ENCODE assay signal across 17 mouse cellular contexts in the genomic region with DNA sequence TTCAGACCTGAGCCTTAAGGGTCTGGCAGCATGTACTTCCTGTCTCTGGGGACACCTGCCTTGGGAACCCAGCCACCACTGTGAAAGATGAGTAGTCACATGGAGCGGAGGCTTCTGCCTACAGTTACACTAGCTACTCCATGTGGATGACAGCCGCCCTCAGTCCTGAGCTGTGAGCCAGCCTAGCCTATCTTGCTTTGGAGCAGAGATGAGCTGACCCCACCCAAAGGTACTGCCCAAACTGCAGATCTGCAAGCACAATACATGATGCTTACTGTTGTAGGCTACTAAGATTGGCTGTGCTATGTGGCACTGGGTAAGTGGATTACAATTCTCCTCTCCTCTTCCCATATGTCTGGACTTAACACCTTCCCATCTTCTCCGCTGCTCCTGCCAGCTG. TPM values are rescaled to one million over a fixed set of nuclear protein-coding genes. Genes with fewer than 3 reads are reported as not detected.
DNase-seq lines count a peak whose midpoint lies in the region.
"Had no signal": no experiment of that assay in that cellular context is flagged by ENCODE, and none has a peak within 500 bp of the region (broad histone marks: within the 10 kb centered on the region; RNA-seq: fewer than 3 reads in every experiment).

No protein-coding gene starts in this region.

- peak; percentile 44 for DNase-seq in cerebellum, adult 11-12 months
- DNase-seq in cerebellum, postnatal 36 days = no peak
- DNase-seq in gastrocnemius, adult 18-20 months (ENCODE audit: low spot score) = peak; percentile 36
- no peak for DNase-seq in gastrocnemius, postnatal 4 days (ENCODE audit: low spot score in 2 of 2)
- DNase-seq in left cerebral cortex, adult 18-20 months (ENCODE audit: low spot score in 2 of 2) = peak; percentile 53 to 58
- no peak for DNase-seq in left cerebral cortex, adult 11 months (ENCODE audit: low spot score)
- peak; percentile 68 for DNase-seq in right cerebral cortex, adult 18-20 months
- no peak for DNase-seq in right cerebral cortex, postnatal 4 days
- DNase-seq: embryo, embryonic 11 days; kidney, adult 18-20 months; liver; thymus, postnatal 25 days had no signal

RNA-seq across cellular contexts. Expression of a gene that starts 2.7 kb away (rescaled TPM):
- not detected for total RNA-seq in gastrocnemius, adult 18-20 months (2021)
- not detected for total RNA-seq in gastrocnemius, postnatal 4 days (2021)
- not detected for total RNA-seq in left cerebral cortex, adult 18-20 months (2021)
- total RNA-seq: gastrocnemius, postnatal 10 days; heart, adult 18-20 months; heart, postnatal 10 days; layer of hippocampus, postnatal 10 days; midbrain, postnatal 0 days had no signal

RNA-seq across cellular contexts. Expression of a gene that starts 8.1 kb away (rescaled TPM):
- 10 to 100 TPM; 19.1 to 23.1 TPM for total RNA-seq in gastrocnemius, adult 18-20 months (2021)
- total RNA-seq in gastrocnemius, postnatal 4 days (2021) = 10 to 100 TPM; 27.8 to 28.0 TPM
- total RNA-seq in left cerebral cortex, adult 18-20 months (2021) = 10 to 100 TPM; 95.4 to 97.6 TPM

RNA-seq across cellular contexts. Expression of a gene that starts 14.7 kb away (rescaled TPM):
- total RNA-seq in gastrocnemius, adult 18-20 months (2021) = not detected
- total RNA-seq in gastrocnemius, postnatal 4 days (2021) = under 1 TPM in 1 of 2 experiments, not detected in 1; 0.20 TPM
- total RNA-seq in left cerebral cortex, adult 18-20 months (2021) = 100 to 1,000 TPM; 925 to 932 TPM
- total RNA-seq: heart, adult 18-20 months; heart, postnatal 10 days had no signal

RNA-seq across cellular contexts. Expression of a gene that starts 31.4 kb away (rescaled TPM):
- total RNA-seq in gastrocnemius, adult 18-20 months (2021) = not detected
- total RNA-seq in gastrocnemius, postnatal 4 days (2021) = under 1 TPM; 0.76 to 0.78 TPM
- total RNA-seq in left cerebral cortex, adult 18-20 months (2021) = 100 to 1,000 TPM; 131 to 133 TPM
- total RNA-seq: heart, adult 18-20 months had no signal

Comparison
In these comparisons a context has a peak if more than half of its experiments do, and no peak if none do; other contexts are left out.
1. DNase-seq: peak in cerebellum, adult 11-12 months (single experiment), gastrocnemius, adult 18-20 months (single experiment), left cerebral cortex, adult 18-20 months (2 of 2) and right cerebral cortex, adult 18-20 months (single experiment); none in cerebellum, postnatal 36 days (0 of 2), gastrocnemius, postnatal 4 days (0 of 2), left cerebral cortex, adult 11 months (single experiment) and right cerebral cortex, postnatal 4 days (single experiment).
2. RNA of a gene that starts 14.7 kb away (total RNA-seq): 925 to 932 TPM in left cerebral cortex, adult 18-20 months; 0.20 TPM in gastrocnemius, postnatal 4 days and not detected in gastrocnemius, adult 18-20 months; every median in the first group is over 100 times any median in the second.